Mouse (Mus musculus) CH12.LX (cell line): ENCODE measurements around the gene Evi5. TPM values are rescaled to one million over a fixed set of nuclear protein-coding genes. Genes with fewer than 3 reads are reported as not detected.

ENCODE experiments used
- DNase-seq: peaks from one replicate; pipeline ENCODE4 v3.0.0-alpha.2; 2013; ENCODE audit errors: extremely low read depth
- H3K27ac ChIP-seq: 2 replicates; pipeline ENCODE4 v1.5.1; 2012; ENCODE audit warnings: low read depth, mild to moderate bottlenecking, control low read depth, moderate library complexity; ENCODE audit not compliant: insufficient read depth
- H3K27me3 ChIP-seq: replicated peaks from 2 replicates; pipeline ENCODE3; 2012; ENCODE audit warnings: inconsistent platforms
- H3K36me3 ChIP-seq, 2 experiments: replicated peaks in 1 of 2; 2 replicates each; pipeline versions ENCODE3 to v1.6.1; 2012; ENCODE audit warnings: inconsistent platforms in 1 of 2, low read length in 1 of 2, mild to moderate bottlenecking in 1 of 2, mixed read lengths in 1 of 2, moderate library complexity in 1 of 2; ENCODE audit not compliant: control insufficient read depth in 1 of 2, insufficient read depth in 1 of 2
- H3K4me1 ChIP-seq, 2 experiments: 2 replicates each; pipeline ENCODE4 v1.6.1; 2012; ENCODE audit warnings: inconsistent platforms in 1 of 2, moderate library complexity in 1 of 2; ENCODE audit not compliant: insufficient read depth in 2 of 2, control insufficient read depth in 1 of 2
- H3K4me2 ChIP-seq: 2 replicates; pipeline ENCODE4 v1.6.1; 2012; ENCODE audit warnings: low read depth, mild to moderate bottlenecking, control low read depth; ENCODE audit not compliant: poor library complexity, insufficient read depth, severe bottlenecking
- H3K4me3 ChIP-seq, 3 experiments: fragments of 150-350 bp in 1 of 3; sonication (generic) in 1 of 3; replicated peaks in 1 of 3; 2 replicates each; pipeline versions ENCODE3 to v1.5.1; 2011 to 2012; ENCODE audit warnings: low read depth in 2 of 3, low read length in 2 of 3, mild to moderate bottlenecking in 2 of 3, moderate library complexity in 2 of 3, control low read depth in 1 of 3, improper control_type of control experiment in 1 of 3, inconsistent platforms in 1 of 3, mixed read lengths in 1 of 3; ENCODE audit not compliant: poor library complexity in 1 of 3
- H3K79me2 ChIP-seq: replicated peaks from 2 replicates; pipeline ENCODE4 v1.6.1; 2012; ENCODE audit warnings: mild to moderate bottlenecking, moderate library complexity; ENCODE audit not compliant: control insufficient read depth, poor library complexity, insufficient read depth, severe bottlenecking; ENCODE audit errors: extremely low read depth
- H3K9ac ChIP-seq: 2 replicates; pipeline ENCODE4 v1.6.1; 2012; ENCODE audit warnings: low read depth, mild to moderate bottlenecking, control low read depth, moderate library complexity; ENCODE audit not compliant: insufficient read depth
- H3K9me3 ChIP-seq: replicated peaks from 2 replicates; pipeline ENCODE3; 2012; ENCODE audit warnings: low read length, inconsistent platforms, mixed read lengths
- CHD1 ChIP-seq: IDR thresholded peaks from 2 replicates; pipeline ENCODE4 v1.6.1; 2012; ENCODE audit warnings: low read depth, low read length, improper control_type of control experiment, inconsistent platforms
- E2F4 ChIP-seq: IDR thresholded peaks from 2 replicates; pipeline ENCODE4 v1.6.1; 2011; ENCODE audit warnings: low read depth, low read length, improper control_type of control experiment; ENCODE audit not compliant: insufficient replicate concordance
- ELF1 ChIP-seq: IDR thresholded peaks from 2 replicates; pipeline ENCODE4 v1.6.1; 2014; ENCODE audit warnings: low read depth, mild to moderate bottlenecking, inconsistent platforms, low read length, improper control_type of control experiment
- EP300 ChIP-seq: IDR thresholded peaks from 2 replicates; pipeline ENCODE4 v1.6.1; 2011; ENCODE audit warnings: low read length, improper control_type of control experiment
- ETS1 ChIP-seq: conservative IDR thresholded peaks from 2 replicates; pipeline ENCODE4 v1.6.1; 2012; ENCODE audit warnings: low read depth, mild to moderate bottlenecking, inconsistent platforms, low read length, improper control_type of control experiment, moderate library complexity
- HCFC1 ChIP-seq: IDR thresholded peaks from 2 replicates; pipeline ENCODE4 v1.6.1; 2012; ENCODE audit warnings: low read depth, mild to moderate bottlenecking, inconsistent platforms, low read length, improper control_type of control experiment
- IRF4 ChIP-seq: IDR thresholded peaks from 2 replicates; pipeline ENCODE4 v1.6.1; 2014; ENCODE audit warnings: low read depth, mild to moderate bottlenecking, inconsistent platforms, low read length, improper control_type of control experiment
- JUN ChIP-seq: IDR thresholded peaks from 2 replicates; pipeline ENCODE4 v1.6.1; 2011; ENCODE audit warnings: low read depth, mild to moderate bottlenecking, low read length, improper control_type of control experiment, moderate library complexity; ENCODE audit not compliant: insufficient read depth
- MAFK ChIP-seq: IDR thresholded peaks from 2 replicates; pipeline ENCODE4 v1.6.1; 2011; ENCODE audit warnings: low read length, improper control_type of control experiment; ENCODE audit not compliant: insufficient replicate concordance
- MAX ChIP-seq: IDR thresholded peaks from 2 replicates; pipeline ENCODE4 v1.6.1; 2011; ENCODE audit warnings: low read length, improper control_type of control experiment
- MEF2A ChIP-seq: IDR thresholded peaks from 2 replicates; pipeline ENCODE4 v1.6.1; 2014; ENCODE audit warnings: low read depth, mild to moderate bottlenecking, inconsistent platforms, low read length, improper control_type of control experiment, borderline replicate concordance
- MXI1 ChIP-seq: IDR thresholded peaks from 2 replicates; pipeline ENCODE4 v1.6.1; 2011; ENCODE audit warnings: mild to moderate bottlenecking, low read depth, low read length, improper control_type of control experiment
- MYC ChIP-seq: IDR thresholded peaks from 2 replicates; pipeline ENCODE4 v1.6.1; 2011; ENCODE audit warnings: low read depth, mild to moderate bottlenecking, improper control_type of control experiment, low read length
- PAX5 ChIP-seq: IDR thresholded peaks from 2 replicates; pipeline ENCODE4 v1.6.1; 2012; ENCODE audit warnings: low read length, inconsistent platforms, mixed read lengths
- RAD21 ChIP-seq: IDR thresholded peaks from 2 replicates; pipeline ENCODE4 v1.6.1; 2011; ENCODE audit warnings: low read depth, mild to moderate bottlenecking, low read length, improper control_type of control experiment, moderate library complexity
- RCOR1 ChIP-seq: conservative IDR thresholded peaks from 2 replicates; pipeline ENCODE4 v1.6.1; 2012; ENCODE audit warnings: low read depth, mild to moderate bottlenecking, inconsistent platforms, low read length, improper control_type of control experiment
- SIN3A ChIP-seq: IDR thresholded peaks from 2 replicates; pipeline ENCODE4 v1.6.1; 2012; ENCODE audit warnings: low read length, improper control_type of control experiment, inconsistent platforms
- SMC3 ChIP-seq: IDR thresholded peaks from 2 replicates; pipeline ENCODE4 v1.6.1; 2011; ENCODE audit warnings: low read depth, low read length, improper control_type of control experiment
- TBP ChIP-seq: conservative IDR thresholded peaks from 2 replicates; pipeline ENCODE4 v1.6.1; 2011; ENCODE audit warnings: low read depth, low read length, improper control_type of control experiment
- TCF12 ChIP-seq: IDR thresholded peaks from 2 replicates; pipeline ENCODE4 v1.6.1; 2014; ENCODE audit warnings: low read depth, mild to moderate bottlenecking, inconsistent platforms, low read length, improper control_type of control experiment
- UBTF ChIP-seq: IDR thresholded peaks from 2 replicates; pipeline ENCODE4 v1.6.1; 2012; ENCODE audit warnings: low read depth, mild to moderate bottlenecking, inconsistent platforms, low read length, improper control_type of control experiment, moderate library complexity
- ZMIZ1 ChIP-seq: IDR thresholded peaks from 2 replicates; pipeline ENCODE4 v1.6.1; 2012; ENCODE audit warnings: low read depth, mild to moderate bottlenecking, inconsistent platforms, low read length, improper control_type of control experiment
- dilution Hi-C: fragments of 300-500 bp; cut with MboI; formaldehyde crosslinking; loops from 2 replicates; pipeline ENCODE4 v1.14.3; 2020; ENCODE audit warnings: low sequenced_read_pairs; ENCODE audit not compliant: extremely low pct_unique_long_range_greater_than_20kb, extremely low pct_ligation_motif_present
- in situ Hi-C: fragments of 300-500 bp; cut with MboI; formaldehyde crosslinking; loops from 3 replicates; pipeline ENCODE4 v1.14.3; 2019; ENCODE audit warnings: low sequenced_read_pairs, low pct_ligation_motif_present, low pct_unique_long_range_greater_than_20kb, mixed read lengths
- polyA plus RNA-seq: library from polyadenylated mRNA; unstranded; fragments of >175 nt; gene quantifications from 2 replicates; pipeline ENCODE4 v1.2.1, GENCODE M21; 2012; ENCODE audit warnings: low read depth; ENCODE audit not compliant: insufficient read length
- total RNA-seq, 2 experiments: library from RNA; depleted of rRNA; stranded (reverse); fragments of 300-350 nt in 1 of 2; fragments of >200 nt in 1 of 2; gene quantifications; 2 replicates each; pipeline ENCODE4 v1.2.3; 2012 to 2014

The Evi5 gene
- total and polyA plus RNA-seq, 3 experiments, result 3.2 to 6.3 (median 3.8) TPM

GRCm38 (mm10) chr5:107889994-107890888, 15.3 kb upstream of the Evi5 start:
- H3K4me1 ChIP-seq, result no peaks in the 10 kb centered on the region
- no peak overlapping the region for H3K27ac ChIP-seq
- no peaks in the 10 kb centered on the region for H3K27me3 ChIP-seq
- H3K9ac ChIP-seq, result no peak overlapping the region
- H3K79me2 ChIP-seq, result no peaks in the 10 kb centered on the region
- dilution Hi-C loops, result no loop called here
- H3K4me2 ChIP-seq, result no peak overlapping the region
- H3K36me3 ChIP-seq, result no peaks in the 10 kb centered on the region
- DNase-seq, result no peak
- H3K4me3 ChIP-seq, result no peak overlapping the region
- TF ChIP-seq TCF12, result no peak
- no peak for TF ChIP-seq JUN
- no peak for TF ChIP-seq ETS1
- TF ChIP-seq ELF1, result no peak
- no peak for TF ChIP-seq EP300
- TF ChIP-seq MXI1, result no peak
- no peak for TF ChIP-seq E2F4
- TF ChIP-seq MEF2A, result no peak
- no peak for TF ChIP-seq UBTF
- TF ChIP-seq TBP, result no peak
- TF ChIP-seq SMC3, result no peak
- no peak for TF ChIP-seq MAX
- in situ Hi-C loops, result loop anchor here (10.0 to 25.0 kb wide), 2 partner anchors 95 to 278 kb away; no protein-coding TSS in a partner anchor
- H3K9me3 ChIP-seq, result no peaks in the 10 kb centered on the region

- no peak for DNase-seq
- TF ChIP-seq CHD1 (no peak), RCOR1 (no peak), IRF4 (no peak), MAX (no peak), PAX5 (no peak), SIN3A (no peak), ETS1 (no peak), ZMIZ1 (no peak), MYC (no peak), MAFK (no peak), RAD21 (no peak), HCFC1 (no peak), MEF2A (no peak)
- no peak overlapping the region for H3K27ac ChIP-seq
- in situ Hi-C loops (loop anchor here (10.0 to 25.0 kb wide), 2 partner anchors 86 to 268 kb away; no protein-coding TSS in a partner anchor), dilution Hi-C loops (no loop called here)
- no peak overlapping the region for H3K9ac ChIP-seq
- H3K79me2 ChIP-seq, result no peaks in the 10 kb centered on the region
- no peaks in the 10 kb centered on the region for H3K36me3 ChIP-seq
- H3K27me3 ChIP-seq, result no peaks in the 10 kb centered on the region
- H3K4me1 ChIP-seq, result no peaks in the 10 kb centered on the region
- no peaks in the 10 kb centered on the region for H3K9me3 ChIP-seq
- no peak overlapping the region for H3K4me3 ChIP-seq
- H3K4me2 ChIP-seq, result no peak overlapping the region
Measured at GRCm38 (mm10) chr5:107880710-107881109, 5.8 kb upstream of the Evi5 start.
